Mouse (Mus musculus) stomach, postnatal 0 days (tissue): ENCODE data around the gene Mrpl22.
"Not testable (repeated sequence)": the region's sequence is repeated elsewhere in the genome, so short reads cannot be mapped to it uniquely, and the experiment has no call there.

ENCODE experiments used
- CTCF ChIP-seq: IDR thresholded peaks from 2 replicates; pipeline ENCODE4 v1.5.1; 2016; ENCODE audit warnings: antibody characterized with exemption, low read depth, mild to moderate bottlenecking, moderate library complexity
- EP300 ChIP-seq: optimal IDR thresholded peaks from 2 replicates; pipeline ENCODE3; 2016; ENCODE audit warnings: antibody characterized with exemption

DNA sequence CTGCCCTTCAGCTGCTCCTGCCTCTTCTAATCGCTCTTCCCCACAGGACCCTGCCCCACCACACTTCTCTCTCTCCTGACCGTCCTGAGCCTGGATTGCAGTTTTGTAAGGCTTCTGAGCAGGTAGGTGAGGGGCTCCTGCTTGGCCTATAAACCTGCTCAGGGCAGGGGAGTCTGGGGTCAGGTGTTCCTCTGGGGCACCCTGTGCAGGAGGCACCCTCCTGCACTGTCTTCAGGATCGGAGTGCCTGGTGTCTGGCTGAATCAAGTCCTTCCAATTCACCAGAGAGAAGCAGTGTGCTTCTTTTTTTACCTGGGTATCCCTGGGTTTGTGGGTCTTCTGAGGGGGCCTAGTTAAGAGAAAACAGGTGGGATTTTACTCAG lies 43.6 kb downstream of the Mrpl22 start:
- not testable (repeated sequence) for TF ChIP-seq CTCF, EP300
